Mouse (Mus musculus): ENCODE data around the gene Snx32. TPM values are rescaled to one million over a fixed set of nuclear protein-coding genes. Genes with fewer than 3 reads are reported as not detected.

The Snx32 gene
- polyA plus RNA-seq, 1 experiment from 2014 or later, result 7.5 TPM

GRCm38 (mm10) chr19:5532520-5532919 lies 22.2 kb upstream of the Snx32 start:
- H3K27me3 ChIP-seq (replicated peaks), result peaks cover 19% of the 10 kb centered on the region
- H3K36me3 ChIP-seq, result no peaks in the 10 kb centered on the region
- H3K27ac ChIP-seq, result no peak overlapping the region
- no peak for ATAC-seq
- H3K4me1 ChIP-seq, result peaks cover 5% of the 10 kb centered on the region
- H3K9ac ChIP-seq, result no peak overlapping the region
- no peak overlapping the region for H3K4me3 ChIP-seq
- H3K4me2 ChIP-seq, result no peak overlapping the region
- H3K9me3 ChIP-seq (replicated peaks), result no peaks in the 10 kb centered on the region
- 59% methylated on average over 8 of the region's 8 CpGs for WGBS (ENCODE audit: insufficient replicate concordance)

GRCm38 (mm10) chr19:5530138-5530524 lies 19.8 kb upstream of the Snx32 start:
- H3K36me3 ChIP-seq, result no peaks in the 10 kb centered on the region
- no peak for ATAC-seq
- H3K9me3 ChIP-seq (replicated peaks), result no peaks in the 10 kb centered on the region
- 62% methylated on average over 7 of the region's 7 CpGs for WGBS (ENCODE audit: insufficient replicate concordance)
- H3K4me1 ChIP-seq, result peaks cover 5% of the 10 kb centered on the region
- peaks cover 12% of the 10 kb centered on the region for H3K27me3 ChIP-seq (replicated peaks)
- no peak overlapping the region for H3K4me3 ChIP-seq
- H3K4me2 ChIP-seq, result no peak overlapping the region
- no peak overlapping the region for H3K27ac ChIP-seq
- H3K9ac ChIP-seq, result no peak overlapping the region

DNA sequence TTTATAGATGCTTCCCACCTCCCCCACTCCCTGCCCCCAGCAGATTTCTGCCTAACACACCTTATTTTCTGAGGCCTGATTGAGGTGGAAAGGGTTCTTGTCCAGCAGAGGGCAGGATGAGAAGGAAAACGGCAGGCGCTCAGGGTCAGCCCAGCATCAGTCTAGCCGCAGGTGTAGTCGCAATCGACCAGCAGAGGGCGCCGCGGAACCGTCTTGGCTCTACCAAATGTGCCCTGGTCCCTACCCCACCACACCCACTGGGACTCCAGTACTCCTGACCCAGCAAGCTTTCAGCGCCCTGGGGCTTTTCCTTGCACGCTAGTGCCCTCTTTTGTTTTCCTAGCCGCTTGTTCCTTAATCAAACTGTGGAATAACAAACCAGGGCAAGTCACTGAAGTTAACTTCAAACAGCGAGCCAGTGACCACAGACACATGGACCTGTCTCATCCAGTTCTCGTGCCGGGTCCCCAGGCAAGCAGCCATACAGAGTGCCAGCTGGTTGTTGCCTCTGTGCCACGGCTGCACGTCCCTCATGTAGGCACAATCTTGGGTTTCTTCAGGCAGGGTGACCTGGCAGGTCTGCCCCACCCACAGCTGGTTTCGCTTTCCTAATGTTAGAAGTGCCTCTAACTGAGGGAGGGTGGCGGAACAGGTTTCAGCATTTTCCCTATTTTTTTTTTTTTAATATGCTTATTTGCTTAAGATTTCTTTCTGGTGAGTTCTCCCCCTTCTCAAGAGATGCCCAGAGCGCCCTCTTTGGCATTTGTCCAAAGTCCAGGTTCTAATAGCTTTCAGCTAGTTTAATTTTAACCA lies 19.2 kb upstream of the Snx32 start:
- Histone ChIP-seq H3K27ac (no peak overlapping the region), H3K4me1 (peaks cover 5% of the 10 kb centered on the region), H3K36me3 (no peaks in the 10 kb centered on the region), H3K4me2 (peak overlapping the region; percentile 45), H3K27me3 (replicated peaks) (peaks cover 12% of the 10 kb centered on the region), H3K9ac (peak overlapping the region; percentile 31; the same call in 1 of the 2 replicates), H3K4me3 (peak overlapping the region; percentile 23; the same call in 1 of the 2 replicates), H3K9me3 (replicated peaks) (no peaks in the 10 kb centered on the region)
- ATAC-seq, result peak; percentile 94
- WGBS (ENCODE audit: insufficient replicate concordance), result 21% methylated on average over 20 of the region's 20 CpGs

- no peak overlapping the region for H3K27ac ChIP-seq
- no peaks in the 10 kb centered on the region for H3K36me3 ChIP-seq
- peaks cover 9% of the 10 kb centered on the region for H3K27me3 ChIP-seq (replicated peaks)
- 64% methylated on average over 5 of the region's 5 CpGs for WGBS (ENCODE audit: insufficient replicate concordance)
- H3K9ac ChIP-seq, result no peak overlapping the region
- H3K9me3 ChIP-seq (replicated peaks), result no peaks in the 10 kb centered on the region
- H3K4me3 ChIP-seq, result no peak overlapping the region
- no peak overlapping the region for H3K4me2 ChIP-seq
- peaks cover 5% of the 10 kb centered on the region for H3K4me1 ChIP-seq
- no peak for ATAC-seq
Measured at GRCm38 (mm10) chr19:5525204-5525603, 14.9 kb upstream of the Snx32 start.

GRCm38 (mm10) chr19:5518721-5519120 lies 8.4 kb upstream of the Snx32 start:
- 63% methylated on average over 3 of the region's 3 CpGs for WGBS (ENCODE audit: insufficient replicate concordance)
- Histone ChIP-seq H3K9me3 (replicated peaks) (no peaks in the 10 kb centered on the region), H3K9ac (no peak overlapping the region), H3K36me3 (no peaks in the 10 kb centered on the region), H3K27me3 (replicated peaks) (0 out of 2 replicates have a peak, but pooled peaks cover 4% of the 10 kb centered on the region), H3K4me3 (no peak overlapping the region), H3K4me2 (no peak overlapping the region), H3K27ac (no peak overlapping the region), H3K4me1 (no peaks in the 10 kb centered on the region)
- ATAC-seq, result no peak

DNA sequence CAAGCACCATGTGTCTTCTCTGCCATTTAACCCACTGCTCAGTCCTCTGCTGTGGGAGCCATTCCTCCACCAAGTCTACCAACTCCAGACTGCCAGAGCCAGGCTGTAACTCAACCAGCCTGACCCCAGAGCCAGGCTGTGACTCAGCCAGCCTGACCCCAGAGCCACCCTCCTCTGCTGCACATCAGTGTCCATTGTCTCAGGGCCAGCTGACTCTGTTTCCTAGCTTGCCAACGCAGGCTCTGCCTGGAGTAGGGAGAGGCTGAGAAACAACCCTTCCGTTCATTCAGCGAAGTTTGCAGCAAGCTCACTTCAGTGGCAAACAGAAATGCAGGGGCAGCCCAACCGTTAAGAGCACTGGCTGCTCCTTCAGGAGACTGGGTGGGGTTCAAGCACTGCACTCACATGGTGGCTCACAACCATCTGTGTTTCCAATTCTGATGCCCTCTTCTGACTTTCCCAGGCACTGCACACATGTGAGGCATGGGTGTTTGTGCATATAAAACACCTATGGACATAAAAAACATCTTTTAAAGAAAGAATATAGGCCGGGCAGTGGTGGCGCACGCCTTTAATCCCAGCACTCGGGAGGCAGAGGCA lies 6.7 kb upstream of the Snx32 start:
- Histone ChIP-seq H3K27ac (no peak overlapping the region), H3K4me2 (no peak overlapping the region), H3K9me3 (replicated peaks) (no peaks in the 10 kb centered on the region), H3K4me1 (peaks cover 12% of the 10 kb centered on the region), H3K9ac (no peak overlapping the region), H3K4me3 (no peak overlapping the region), H3K27me3 (replicated peaks) (no peaks in the 10 kb centered on the region), H3K36me3 (no peaks in the 10 kb centered on the region)
- ATAC-seq, result no peak
- 72% methylated on average over 8 of the region's 8 CpGs for WGBS (ENCODE audit: insufficient replicate concordance)

DNA sequence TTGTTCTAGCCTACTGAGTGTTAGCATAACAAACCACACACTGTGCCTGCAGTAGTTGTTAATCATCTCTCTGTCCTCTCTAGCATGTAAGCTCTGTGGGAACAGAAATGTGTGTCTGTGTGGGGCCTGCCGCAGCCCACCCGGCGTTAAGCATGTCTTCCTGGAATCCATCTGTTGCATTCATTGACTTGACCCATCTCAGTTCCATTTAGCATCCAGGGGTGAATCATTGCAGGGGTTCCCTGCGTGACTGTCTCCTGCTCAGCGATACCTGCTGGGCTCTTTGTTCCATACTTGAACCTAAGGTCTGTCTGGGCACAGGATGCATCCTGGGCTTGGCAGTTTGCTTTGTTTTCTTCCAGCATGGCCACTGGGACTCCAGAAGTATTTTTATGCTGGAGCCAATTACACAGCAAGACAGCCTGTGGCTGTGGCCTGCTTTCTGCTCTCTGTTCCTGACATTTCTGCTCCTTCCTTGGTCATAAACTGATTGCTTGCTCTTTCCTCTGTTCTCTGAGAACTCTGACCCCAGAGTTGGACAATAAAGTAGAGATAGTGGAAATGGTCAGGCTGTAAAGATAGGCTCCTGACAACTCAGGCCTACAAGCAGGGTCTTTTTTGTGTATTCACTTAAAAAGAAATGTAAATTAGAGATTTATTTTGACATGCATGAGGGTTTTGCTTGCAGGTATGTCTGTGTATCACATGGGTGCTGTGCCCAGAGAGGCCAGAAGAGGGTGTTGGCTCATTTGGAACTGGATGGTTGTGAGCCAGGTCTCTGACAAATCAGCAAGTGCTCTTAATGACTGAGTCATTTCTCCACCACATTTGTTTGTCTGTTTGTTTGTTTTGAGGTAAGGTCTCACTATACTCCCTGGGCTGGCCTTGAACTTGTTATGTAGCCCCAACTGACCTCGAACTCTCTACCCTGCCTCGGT lies 5.8 kb upstream of the Snx32 start:
- Histone ChIP-seq H3K4me1 (peaks cover 21% of the 10 kb centered on the region), H3K9me3 (replicated peaks) (no peaks in the 10 kb centered on the region), H3K27ac (no peak overlapping the region; the same call in 1 of the 2 replicates), H3K36me3 (no peaks in the 10 kb centered on the region), H3K4me2 (no peak overlapping the region), H3K4me3 (no peak overlapping the region), H3K27me3 (replicated peaks) (no peaks in the 10 kb centered on the region), H3K9ac (no peak overlapping the region)
- WGBS (ENCODE audit: insufficient replicate concordance), result 82% methylated on average over 7 of the region's 7 CpGs
- ATAC-seq, result no peak

DNA sequence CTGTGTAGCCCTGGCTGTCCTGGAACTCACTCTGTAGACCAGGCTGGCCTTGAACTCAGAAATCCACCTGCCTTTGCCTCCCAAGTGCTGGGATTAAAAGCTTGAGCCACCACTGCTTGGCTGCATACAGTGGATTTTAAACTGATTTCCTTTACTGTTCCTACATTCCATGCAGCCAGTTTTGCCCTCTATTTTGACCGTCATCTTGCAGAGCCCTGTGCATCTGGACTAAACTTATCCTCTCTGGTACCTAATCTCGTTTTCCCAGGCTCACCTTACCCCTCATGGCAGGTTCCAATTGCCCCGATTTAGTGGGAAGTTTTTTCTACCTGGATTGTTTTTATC lies 2.6 kb upstream of the Snx32 start:
- peak overlapping the region; percentile 97 for H3K4me2 ChIP-seq
- H3K9me3 ChIP-seq (replicated peaks), result no peaks in the 10 kb centered on the region
- H3K4me3 ChIP-seq, result no peak overlapping the region
- ATAC-seq, result no peak
- H3K9ac ChIP-seq, result no peak overlapping the region
- peaks cover 46% of the 10 kb centered on the region for H3K4me1 ChIP-seq
- no peaks in the 10 kb centered on the region for H3K36me3 ChIP-seq
- no peak overlapping the region for H3K27ac ChIP-seq
- no peaks in the 10 kb centered on the region for H3K27me3 ChIP-seq (replicated peaks)
- WGBS (ENCODE audit: insufficient replicate concordance), result 42% methylated on average over 3 of the region's 3 CpGs

- peak overlapping the region; percentile 68 for H3K4me3 ChIP-seq
- H3K4me2 ChIP-seq, result peak overlapping the region; percentile 97
- no peaks in the 10 kb centered on the region for H3K36me3 ChIP-seq
- no peaks in the 10 kb centered on the region for H3K9me3 ChIP-seq (replicated peaks)
- 22% methylated on average over 12 of the region's 12 CpGs for WGBS (ENCODE audit: insufficient replicate concordance)
- H3K4me1 ChIP-seq, result peaks cover 48% of the 10 kb centered on the region
- ATAC-seq, result no peak
- no peaks in the 10 kb centered on the region for H3K27me3 ChIP-seq (replicated peaks)
- H3K27ac ChIP-seq, result peak overlapping the region; percentile 53
- peak overlapping the region; percentile 40; the same call in 1 of the 2 replicates for H3K9ac ChIP-seq
Measured at GRCm38 (mm10) chr19:5512091-5513004, 2.0 kb upstream of the Snx32 start.

GRCm38 (mm10) chr19:5511074-5511632 lies 815 bp upstream of the Snx32 start:
- 24% methylated on average over 15 of the region's 15 CpGs for WGBS (ENCODE audit: insufficient replicate concordance)
- Histone ChIP-seq H3K4me1 (peaks cover 48% of the 10 kb centered on the region), H3K27ac (peak overlapping the region; percentile 74), H3K9me3 (replicated peaks) (no peaks in the 10 kb centered on the region), H3K36me3 (no peaks in the 10 kb centered on the region), H3K4me3 (peak overlapping the region; percentile 68), H3K4me2 (peak overlapping the region; percentile 97), H3K27me3 (replicated peaks) (no peaks in the 10 kb centered on the region), H3K9ac (peak overlapping the region; percentile 80)
- no peak for ATAC-seq

GRCm38 (mm10) chr19:5503687-5504086 lies 6.7 kb downstream of the Snx32 start, which contains the start of gene 1700020D05Rik:
Gene 1700020D05Rik (minus strand): TSS chr19:5503787.
- Histone ChIP-seq H3K4me3 (no peak within 1 kb of the TSS), H3K9ac (no peak within 1 kb of the TSS)
- 69% methylated on average over 17 of the region's 17 CpGs for WGBS (ENCODE audit: insufficient replicate concordance)

More at GRCm38 (mm10) chr19:5503687-5504086, 6.7 kb downstream of the Snx32 start, which contains the start of gene 1700020D05Rik:
- Histone ChIP-seq H3K27me3 (replicated peaks) (no peaks in the 10 kb centered on the region), H3K27ac (no peak within 1 kb of the TSS), H3K9me3 (replicated peaks) (no peaks in the 10 kb centered on the region), H3K36me3 (peaks cover 12% of the 10 kb centered on the region), H3K4me1 (0 out of 2 replicates have a peak, but pooled peaks cover 8% of the 10 kb centered on the region), H3K4me2 (no peak within 1 kb of the TSS)
- no peak for ATAC-seq

Measured in liver, embryonic 12.5 days (tissue).